Mouse (Mus musculus) midbrain, embryonic 16.5 days (tissue): ENCODE results near the gene Katnb1. TPM values are rescaled to one million over a fixed set of nuclear protein-coding genes. Genes with fewer than 3 reads are reported as not detected.

Experiments
- ATAC-seq: fragments of 200-750 bp; cut with Nextera tagmentation; 2 replicates; pipeline ENCODE4 v1.8.0; 2017; ENCODE audit warnings: moderate TSS enrichment
- H3K27ac ChIP-seq: fragments of 300-500 bp; sonication (generic); 2 replicates; pipeline ENCODE4 v1.5.1; 2014; ENCODE audit warnings: mild to moderate bottlenecking, low read length, mixed read lengths
- H3K27me3 ChIP-seq: fragments of 300-500 bp; sonication (generic); 2 replicates; pipeline ENCODE4 v1.6.1; 2014; ENCODE audit warnings: low read depth, low read length, mixed read lengths; ENCODE audit not compliant: control insufficient read depth, insufficient read depth
- H3K36me3 ChIP-seq: fragments of 300-500 bp; sonication (generic); 2 replicates; pipeline ENCODE4 v1.6.1; 2014; ENCODE audit warnings: mild to moderate bottlenecking, low read length, moderate library complexity, mixed read lengths; ENCODE audit not compliant: control insufficient read depth, insufficient read depth
- H3K4me1 ChIP-seq: fragments of 300-500 bp; sonication (generic); 2 replicates; pipeline ENCODE4 v1.6.1; 2014; ENCODE audit warnings: mild to moderate bottlenecking, low read length, mixed read lengths; ENCODE audit not compliant: control insufficient read depth, insufficient read depth
- H3K4me2 ChIP-seq: fragments of 300-500 bp; sonication (generic); 2 replicates; pipeline ENCODE4 v1.6.1; 2014; ENCODE audit warnings: mild to moderate bottlenecking, low read length, mixed read lengths
- H3K4me3 ChIP-seq: fragments of 300-500 bp; sonication (generic); 2 replicates; pipeline ENCODE4 v1.5.1; 2014; ENCODE audit warnings: low read depth, mild to moderate bottlenecking, low read length, moderate library complexity, mixed read lengths
- H3K9ac ChIP-seq: fragments of 300-500 bp; sonication (generic); 2 replicates; pipeline ENCODE4 v1.6.1; 2014; ENCODE audit warnings: low read depth, low read length, mixed read lengths
- H3K9me3 ChIP-seq: fragments of 300-500 bp; sonication (generic); replicated peaks from 2 replicates; pipeline ENCODE4 v1.6.1; 2014; ENCODE audit warnings: mild to moderate bottlenecking, low read length, mixed read lengths; ENCODE audit not compliant: control insufficient read depth, poor library complexity, severe bottlenecking
- WGBS: fragments of 180-500 bp; shearing (Covaris S2); extraction: QIAGEN DNeasy Blood & Tissue Kit; methylation state at CpG from one replicate; pipeline ENCODE4 v1.1.7; 2014; 5-methylcytosine and 5-hydroxymethylcytosine counted together
- polyA plus RNA-seq: library from polyadenylated mRNA; unstranded; fragments of >200 nt; fragmentation: Nextera tagmentation; extraction: Ambion mirVana; gene quantifications from 2 replicates; pipeline ENCODE4 v1.2.1, GENCODE M21; 2015

The Katnb1 gene
- polyA plus RNA-seq, 1 experiment from 2014 or later: 50.2 TPM

- Histone ChIP-seq H3K36me3 (peaks cover 5% of the 10 kb centered on the region), H3K4me1 (peaks cover 3% of the 10 kb centered on the region; the same call in 1 of the 2 replicates), H3K27ac (no peak overlapping the region), H3K9me3 (no peaks in the 10 kb centered on the region), H3K9ac (no peak overlapping the region), H3K4me3 (no peak overlapping the region), H3K27me3 (no peaks in the 10 kb centered on the region), H3K4me2 (no peak overlapping the region)
- WGBS: 83% methylated on average over 5 of the region's 5 CpGs
- no peak for ATAC-seq
These were observed 51.0 kb downstream of the Katnb1 start for GRCm38 (mm10) chr8:95131983-95132382.

GRCm38 (mm10) chr8:95134186-95134585 is 53.2 kb downstream of the Katnb1 start:
- Histone ChIP-seq H3K4me1 (peaks cover 20% of the 10 kb centered on the region), H3K9ac (no peak overlapping the region), H3K36me3 (peaks cover 3% of the 10 kb centered on the region), H3K4me3 (no peak overlapping the region), H3K9me3 (no peaks in the 10 kb centered on the region), H3K27ac (no peak overlapping the region), H3K27me3 (no peaks in the 10 kb centered on the region), H3K4me2 (no peak overlapping the region)
- WGBS: 88% methylated on average over 2 of the region's 2 CpGs
- no peak for ATAC-seq

GRCm38 (mm10) chr8:95135242-95135641 is 54.3 kb downstream of the Katnb1 start:
- ATAC-seq: no peak

GRCm38 (mm10) chr8:95136218-95136617 is 55.2 kb downstream of the Katnb1 start:
- Histone ChIP-seq H3K9ac (no peak overlapping the region), H3K27ac (no peak overlapping the region), H3K9me3 (no peaks in the 10 kb centered on the region), H3K4me1 (peaks cover 25% of the 10 kb centered on the region), H3K4me2 (no peak overlapping the region), H3K36me3 (no peaks in the 10 kb centered on the region; the same call in 1 of the 2 replicates), H3K27me3 (no peaks in the 10 kb centered on the region), H3K4me3 (no peak overlapping the region)
- no peak for ATAC-seq
- 92% methylated on average over 3 of the region's 3 CpGs for WGBS

More at GRCm38 (mm10) chr8:95135242-95135641, 54.3 kb downstream of the Katnb1 start:
- H3K9me3 ChIP-seq: no peaks in the 10 kb centered on the region
- peaks cover 20% of the 10 kb centered on the region for H3K4me1 ChIP-seq
- 50% methylated on average over 3 of the region's 3 CpGs for WGBS
- no peaks in the 10 kb centered on the region; the same call in 1 of the 2 replicates for H3K36me3 ChIP-seq
- H3K9ac ChIP-seq: no peak overlapping the region
- no peak overlapping the region for H3K27ac ChIP-seq
- no peak overlapping the region for H3K4me2 ChIP-seq
- H3K4me3 ChIP-seq: no peak overlapping the region
- no peaks in the 10 kb centered on the region for H3K27me3 ChIP-seq

GRCm38 (mm10) chr8:95137201-95137600 is 56.2 kb downstream of the Katnb1 start:
- Histone ChIP-seq H3K9me3 (no peaks in the 10 kb centered on the region), H3K4me2 (peak overlapping the region; percentile 49; the same call in 1 of the 2 replicates), H3K4me1 (peaks cover 33% of the 10 kb centered on the region), H3K9ac (peak overlapping the region; percentile 28; the same call in 1 of the 2 replicates), H3K27me3 (no peaks in the 10 kb centered on the region), H3K36me3 (no peaks in the 10 kb centered on the region), H3K4me3 (no peak overlapping the region), H3K27ac (no peak overlapping the region)
- WGBS: 23% methylated on average over 12 of the region's 12 CpGs
- no peak for ATAC-seq

- Histone ChIP-seq H3K4me1 (peaks cover 33% of the 10 kb centered on the region), H3K9ac (peak overlapping the region; percentile 48), H3K27me3 (no peaks in the 10 kb centered on the region), H3K27ac (no peak overlapping the region), H3K4me2 (peak overlapping the region; percentile 49), H3K9me3 (no peaks in the 10 kb centered on the region), H3K4me3 (peak overlapping the region; percentile 19), H3K36me3 (no peaks in the 10 kb centered on the region)
- no peak for ATAC-seq
- 5% methylated on average over 28 of the region's 28 CpGs for WGBS
These were observed 56.7 kb downstream of the Katnb1 start for GRCm38 (mm10) chr8:95137641-95138098.

- Histone ChIP-seq H3K4me1 (peaks cover 41% of the 10 kb centered on the region), H3K4me3 (peak overlapping the region; percentile 19), H3K36me3 (no peaks in the 10 kb centered on the region), H3K27me3 (no peaks in the 10 kb centered on the region), H3K27ac (no peak overlapping the region), H3K9ac (0 out of 2 replicates have a peak overlapping the region, but pooled peaks have one; percentile 18), H3K9me3 (no peaks in the 10 kb centered on the region), H3K4me2 (peak overlapping the region; percentile 49)
- no peak for ATAC-seq
- 20% methylated on average over 6 of the region's 6 CpGs for WGBS
These were observed 57.5 kb downstream of the Katnb1 start for GRCm38 (mm10) chr8:95138341-95139050.

GRCm38 (mm10) chr8:95139051-95139365 is 58.0 kb downstream of the Katnb1 start:
- no peak overlapping the region for H3K4me3 ChIP-seq
- ATAC-seq: no peak
- no peak overlapping the region for H3K27ac ChIP-seq
- H3K9me3 ChIP-seq: no peaks in the 10 kb centered on the region
- no peaks in the 10 kb centered on the region for H3K36me3 ChIP-seq
- 87% methylated on average over 1 of the region's 1 CpGs for WGBS
- no peak overlapping the region for H3K9ac ChIP-seq
- no peak overlapping the region for H3K4me2 ChIP-seq
- peaks cover 41% of the 10 kb centered on the region for H3K4me1 ChIP-seq
- no peaks in the 10 kb centered on the region for H3K27me3 ChIP-seq

- ATAC-seq: no peak
- peaks cover 41% of the 10 kb centered on the region for H3K4me1 ChIP-seq
- H3K27me3 ChIP-seq: no peaks in the 10 kb centered on the region
- no peaks in the 10 kb centered on the region for H3K36me3 ChIP-seq
- WGBS: 75% methylated on average over 5 of the region's 5 CpGs
- H3K4me2 ChIP-seq: peak overlapping the region; percentile 15; the same call in 1 of the 2 replicates
- no peaks in the 10 kb centered on the region for H3K9me3 ChIP-seq
- no peak overlapping the region for H3K9ac ChIP-seq
- H3K27ac ChIP-seq: no peak overlapping the region
- no peak overlapping the region for H3K4me3 ChIP-seq
These were observed 59.6 kb downstream of the Katnb1 start for GRCm38 (mm10) chr8:95140555-95140954.
